Mouse (Mus musculus) kidney, embryonic 16.5 days (tissue): ENCODE data around the gene Nr2c1. TPM values are rescaled to one million over a fixed set of nuclear protein-coding genes. Genes with fewer than 3 reads are reported as not detected.

Experiments
- ATAC-seq: fragments of 200-750 bp; cut with Nextera tagmentation; 2 replicates; pipeline ENCODE4 v1.8.0; 2017; ENCODE audit warnings: moderate TSS enrichment; ENCODE audit not compliant: low FRiP score, low TSS enrichment
- H3K27ac ChIP-seq: fragments of 300-500 bp; sonication (generic); 2 replicates; pipeline ENCODE4 v1.5.1; 2014; ENCODE audit warnings: low read length
- H3K27me3 ChIP-seq: fragments of 300-500 bp; sonication (generic); 2 replicates; pipeline ENCODE4 v1.6.1; 2014; ENCODE audit warnings: low read length, control low read depth, mixed read lengths; ENCODE audit not compliant: insufficient read depth
- H3K36me3 ChIP-seq: fragments of 300-500 bp; sonication (generic); 2 replicates; pipeline ENCODE4 v1.6.1; 2014; ENCODE audit warnings: low read length, control low read depth, mixed read lengths; ENCODE audit not compliant: insufficient read depth
- H3K4me1 ChIP-seq: fragments of 300-500 bp; sonication (generic); 2 replicates; pipeline ENCODE4 v1.6.1; 2014; ENCODE audit warnings: low read length, control low read depth, mixed read lengths; ENCODE audit not compliant: insufficient read depth
- H3K4me2 ChIP-seq: fragments of 300-500 bp; sonication (generic); replicated peaks from 2 replicates; pipeline ENCODE4 v1.6.1; 2014; ENCODE audit warnings: low read depth, low read length
- H3K4me3 ChIP-seq: fragments of 300-500 bp; sonication (generic); 2 replicates; pipeline ENCODE4 v1.5.1; 2014; ENCODE audit warnings: mild to moderate bottlenecking, low read length
- H3K9ac ChIP-seq: fragments of 300-500 bp; sonication (generic); replicated peaks from 2 replicates; pipeline ENCODE4 v1.6.1; 2014; ENCODE audit warnings: low read length
- H3K9me3 ChIP-seq: fragments of 300-500 bp; sonication (generic); 2 replicates; pipeline ENCODE4 v1.6.1; 2016; ENCODE audit warnings: low read length, control low read depth
- WGBS: fragments of 180-500 bp; shearing (Covaris S2); extraction: QIAGEN DNeasy Blood & Tissue Kit; methylation state at CpG from one replicate; pipeline ENCODE4 v1.1.7; 2014; 5-methylcytosine and 5-hydroxymethylcytosine counted together
- polyA plus RNA-seq: library from polyadenylated mRNA; unstranded; fragments of >200 nt; fragmentation: Nextera tagmentation; extraction: Ambion mirVana; gene quantifications from 2 replicates; pipeline ENCODE4 v1.2.1, GENCODE M21; 2015

Nr2c1 gene
- polyA plus RNA-seq, 1 experiment from 2014 or later, result 9.5 TPM

DNA sequence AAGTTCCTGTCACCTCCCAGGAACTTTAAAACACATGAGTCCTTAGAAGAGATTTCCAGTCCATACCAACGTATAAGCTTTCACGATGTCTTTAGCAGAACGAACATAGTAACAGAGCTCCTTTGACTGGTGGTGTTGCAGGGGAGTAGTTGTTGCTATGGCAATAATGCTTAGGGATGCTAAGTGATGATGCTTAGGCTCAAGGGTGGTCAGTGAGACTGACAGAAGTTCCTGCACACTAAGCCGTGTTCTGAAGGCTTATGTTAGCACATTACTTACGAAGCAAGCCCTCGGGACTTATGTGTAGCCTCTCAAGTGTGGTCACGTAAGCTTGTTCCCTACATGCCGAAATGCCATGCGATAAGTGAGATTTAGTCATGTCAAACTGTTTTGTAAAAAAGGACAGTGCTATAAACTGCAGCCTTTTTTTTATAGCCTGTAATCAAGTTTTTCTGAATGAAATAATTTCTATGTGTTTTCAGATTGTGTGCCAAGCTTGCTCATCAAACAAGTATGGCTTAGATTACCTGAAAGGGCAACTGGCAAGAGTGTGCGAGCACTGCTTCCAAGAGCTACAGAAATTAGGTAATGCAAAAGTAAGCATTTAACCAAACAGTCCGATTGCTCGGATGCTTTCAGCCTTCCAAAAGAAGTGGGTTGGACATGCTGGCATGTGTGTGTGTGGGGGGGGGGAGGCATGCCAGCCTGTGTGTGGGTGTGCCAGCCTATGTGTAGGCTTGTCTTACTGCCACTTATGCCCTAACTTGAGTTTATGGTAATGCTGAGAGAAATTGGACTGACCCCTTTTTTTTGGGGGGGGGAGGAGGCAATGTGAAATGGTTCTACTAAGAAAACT lies 13.1 kb upstream of the Nr2c1 start:
- WGBS, result 86% methylated on average over 12 of the region's 12 CpGs
- Histone ChIP-seq H3K4me1 (no peaks in the 10 kb centered on the region), H3K9me3 (no peaks in the 10 kb centered on the region), H3K9ac (no peak overlapping the region), H3K27me3 (no peaks in the 10 kb centered on the region), H3K27ac (no peak overlapping the region), H3K36me3 (0 out of 2 replicates have a peak, but pooled peaks cover 2% of the 10 kb centered on the region), H3K4me2 (no peak overlapping the region), H3K4me3 (no peak overlapping the region)
- ATAC-seq, result no peak

- 0 out of 2 replicates have a peak, but pooled peaks cover 2% of the 10 kb centered on the region for H3K36me3 ChIP-seq
- no peak overlapping the region for H3K9ac ChIP-seq
- H3K27me3 ChIP-seq, result no peaks in the 10 kb centered on the region
- no peaks in the 10 kb centered on the region for H3K4me1 ChIP-seq
- ATAC-seq, result no peak
- H3K27ac ChIP-seq, result no peak overlapping the region
- 84% methylated on average over 10 of the region's 10 CpGs for WGBS
- no peaks in the 10 kb centered on the region for H3K9me3 ChIP-seq
- no peak overlapping the region for H3K4me2 ChIP-seq
- no peak overlapping the region for H3K4me3 ChIP-seq
Measured at GRCm38 (mm10) chr10:94138890-94139482, 8.8 kb upstream of the Nr2c1 start.

DNA sequence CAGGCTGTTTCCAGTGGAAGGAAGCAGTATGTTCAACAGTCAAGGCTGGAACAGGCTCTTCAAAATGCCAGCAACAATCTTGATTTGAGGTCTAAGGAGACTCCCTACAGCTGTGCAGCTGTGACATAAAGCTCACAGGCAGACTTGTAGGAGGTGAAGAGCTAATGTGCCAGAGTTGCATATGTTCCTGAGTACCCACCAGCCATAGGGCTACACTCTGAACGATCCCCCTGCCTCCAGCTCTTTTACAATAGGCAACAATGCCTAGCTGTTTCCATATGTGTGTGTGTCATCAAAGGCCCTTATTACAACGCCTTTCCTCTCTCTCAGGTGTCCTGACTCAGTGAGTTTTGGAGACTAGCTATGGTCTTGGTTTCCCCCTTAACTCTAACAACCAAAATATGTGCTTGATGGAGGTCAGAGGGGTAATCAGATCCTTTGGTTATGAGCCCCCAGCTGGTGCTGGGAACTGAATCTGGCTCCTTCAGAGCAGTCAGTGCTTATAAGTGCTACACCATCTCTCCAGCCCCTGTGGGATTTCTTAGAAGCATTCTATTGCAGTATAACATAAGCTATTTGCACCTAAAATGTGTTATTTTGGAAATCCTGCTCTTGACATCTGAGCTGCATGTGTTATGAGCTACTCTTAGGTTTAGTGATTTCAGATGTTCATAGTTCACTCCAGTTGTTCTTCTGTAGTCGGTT lies 7.4 kb upstream of the Nr2c1 start:
- ATAC-seq, result no peak

DNA sequence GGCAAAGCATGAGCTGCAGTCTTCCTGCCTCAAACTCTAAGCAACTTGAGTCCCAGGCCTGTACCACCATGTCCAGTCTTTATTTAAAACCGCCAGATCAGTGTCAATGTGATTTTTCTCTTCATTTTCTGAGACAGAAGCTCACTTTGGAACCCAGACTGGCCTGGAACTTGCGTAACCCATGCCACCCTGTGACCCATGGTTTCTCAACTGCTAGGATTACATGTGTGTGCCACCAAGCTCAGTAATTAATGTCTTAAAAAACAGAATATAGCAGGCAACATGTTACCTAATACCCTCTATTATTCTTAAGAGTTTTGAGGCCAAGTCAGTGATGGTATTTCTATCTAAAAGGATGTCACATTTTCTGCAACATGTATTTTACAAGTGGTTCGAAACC lies 5.4 kb upstream of the Nr2c1 start:
- no peak overlapping the region for H3K4me3 ChIP-seq
- no peak overlapping the region for H3K27ac ChIP-seq
- no peaks in the 10 kb centered on the region for H3K4me1 ChIP-seq
- no peak for ATAC-seq
- 71% methylated on average over 3 of the region's 3 CpGs for WGBS
- H3K27me3 ChIP-seq, result no peaks in the 10 kb centered on the region
- no peaks in the 10 kb centered on the region for H3K9me3 ChIP-seq
- no peak overlapping the region for H3K4me2 ChIP-seq
- H3K9ac ChIP-seq, result no peak overlapping the region
- H3K36me3 ChIP-seq, result no peaks in the 10 kb centered on the region

More for the DNA sequence above, 7.4 kb upstream of the Nr2c1 start:
- no peaks in the 10 kb centered on the region for H3K4me1 ChIP-seq
- 81% methylated on average over 3 of the region's 3 CpGs for WGBS
- no peaks in the 10 kb centered on the region for H3K9me3 ChIP-seq
- no peaks in the 10 kb centered on the region for H3K27me3 ChIP-seq
- no peak overlapping the region for H3K4me2 ChIP-seq
- H3K4me3 ChIP-seq, result no peak overlapping the region
- no peak overlapping the region for H3K9ac ChIP-seq
- H3K36me3 ChIP-seq, result 0 out of 2 replicates have a peak, but pooled peaks cover 2% of the 10 kb centered on the region
- H3K27ac ChIP-seq, result no peak overlapping the region

GRCm38 (mm10) chr10:94144581-94144980 lies 3.2 kb upstream of the Nr2c1 start:
- Histone ChIP-seq H3K4me1 (peaks cover 9% of the 10 kb centered on the region; the same call in 1 of the 2 replicates), H3K27ac (no peak overlapping the region), H3K9me3 (no peaks in the 10 kb centered on the region), H3K9ac (no peak overlapping the region), H3K4me2 (no peak overlapping the region), H3K4me3 (no peak overlapping the region), H3K27me3 (no peaks in the 10 kb centered on the region), H3K36me3 (no peaks in the 10 kb centered on the region)
- ATAC-seq, result no peak
- 68% methylated on average over 5 of the region's 5 CpGs for WGBS

GRCm38 (mm10) chr10:94147391-94147755 lies 450 bp upstream of the Nr2c1 start:
- H3K4me1 ChIP-seq, result peaks cover 26% of the 10 kb centered on the region
- 10% methylated on average over 8 of the region's 8 CpGs for WGBS
- peak overlapping the region; percentile 54 for H3K4me2 ChIP-seq
- H3K4me3 ChIP-seq, result peak overlapping the region; percentile 82
- 0 out of 2 replicates have a peak overlapping the region, but pooled peaks have one; percentile 97 for H3K27ac ChIP-seq
- peak overlapping the region; percentile 93 for H3K9ac ChIP-seq
- H3K9me3 ChIP-seq, result no peaks in the 10 kb centered on the region
- no peaks in the 10 kb centered on the region for H3K27me3 ChIP-seq
- ATAC-seq, result peak; percentile 36; the same call in 1 of the 2 replicates
- no peaks in the 10 kb centered on the region for H3K36me3 ChIP-seq

GRCm38 (mm10) chr10:94151488-94151887 lies 3.7 kb downstream of the Nr2c1 start:
- Histone ChIP-seq H3K4me2 (no peak overlapping the region; the same call in 1 of the 2 replicates), H3K9ac (no peak overlapping the region), H3K36me3 (0 out of 2 replicates have a peak, but pooled peaks cover 2% of the 10 kb centered on the region), H3K27ac (peak overlapping the region; percentile 39; the same call in 1 of the 2 replicates), H3K9me3 (no peaks in the 10 kb centered on the region), H3K4me3 (no peak overlapping the region), H3K27me3 (no peaks in the 10 kb centered on the region), H3K4me1 (peaks cover 26% of the 10 kb centered on the region)
- WGBS, result 66% methylated on average over 4 of the region's 4 CpGs
- ATAC-seq, result no peak

DNA sequence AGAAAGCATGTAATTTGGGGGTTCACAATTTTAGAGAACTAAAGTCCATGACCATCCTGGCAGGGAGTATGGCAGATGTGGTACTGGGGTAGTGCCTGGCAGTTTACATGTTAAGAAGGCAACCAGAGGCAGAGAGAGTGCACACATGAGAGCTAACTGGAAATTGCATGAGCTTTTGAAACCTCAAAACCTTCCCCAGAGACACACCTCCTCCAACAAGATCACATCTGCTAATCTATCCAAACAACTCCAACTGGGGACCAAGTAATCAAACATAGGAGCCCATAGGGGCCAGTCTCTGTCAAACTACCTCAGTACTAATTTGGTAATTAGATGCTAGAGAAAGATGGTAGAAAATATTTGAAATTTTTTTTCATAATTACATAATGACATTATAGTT lies 6.0 kb downstream of the Nr2c1 start:
- Histone ChIP-seq H3K4me2 (no peak overlapping the region), H3K4me3 (no peak overlapping the region), H3K36me3 (peaks cover 11% of the 10 kb centered on the region; the same call in 1 of the 2 replicates), H3K27me3 (no peaks in the 10 kb centered on the region), H3K9me3 (no peaks in the 10 kb centered on the region), H3K9ac (no peak overlapping the region), H3K27ac (no peak overlapping the region), H3K4me1 (peaks cover 23% of the 10 kb centered on the region)
- ATAC-seq, result no peak

- Histone ChIP-seq H3K36me3 (peaks cover 29% of the 10 kb centered on the region), H3K4me2 (no peak overlapping the region), H3K4me1 (no peaks in the 10 kb centered on the region), H3K4me3 (no peak overlapping the region), H3K27ac (no peak overlapping the region), H3K9me3 (no peaks in the 10 kb centered on the region), H3K9ac (no peak overlapping the region), H3K27me3 (no peaks in the 10 kb centered on the region)
- 87% methylated on average over 6 of the region's 6 CpGs for WGBS
- no peak for ATAC-seq
Measured at GRCm38 (mm10) chr10:94158962-94159361, 11.1 kb downstream of the Nr2c1 start.
